Mouse (Mus musculus) ES-Bruce4 (cell line): ENCODE measurements around the gene Gtf2e1. TPM values are rescaled to one million over a fixed set of nuclear protein-coding genes. Genes with fewer than 3 reads are reported as not detected.

Source experiments
- H3K27ac ChIP-seq: 2 replicates; pipeline ENCODE4 v1.5.1; 2012; ENCODE audit warnings: low read length, inconsistent platforms; ENCODE audit not compliant: insufficient read depth
- H3K27me3 ChIP-seq: 2 replicates; pipeline ENCODE4 v1.6.1; 2012; ENCODE audit warnings: mild to moderate bottlenecking, low read length, inconsistent platforms; ENCODE audit not compliant: control insufficient read depth, poor library complexity, insufficient read depth, severe bottlenecking
- H3K36me3 ChIP-seq: 2 replicates; pipeline ENCODE4 v1.6.1; 2012; ENCODE audit warnings: inconsistent platforms, mild to moderate bottlenecking, low read length, moderate library complexity; ENCODE audit not compliant: control insufficient read depth, poor library complexity, insufficient read depth, severe bottlenecking
- H3K4me1 ChIP-seq: one replicate; pipeline ENCODE4 v1.8.1; 2011; ENCODE audit warnings: low read length; ENCODE audit not compliant: control insufficient read depth, insufficient read depth
- H3K4me3 ChIP-seq: 2 replicates; pipeline ENCODE4 v1.5.1; 2011; ENCODE audit warnings: low read depth, mild to moderate bottlenecking, low read length
- H3K9ac ChIP-seq: 2 replicates; pipeline ENCODE4 v1.6.1; 2012; ENCODE audit warnings: low read depth, mild to moderate bottlenecking, inconsistent platforms; ENCODE audit not compliant: poor library complexity, severe bottlenecking
- H3K9me3 ChIP-seq: replicated peaks from 2 replicates; pipeline ENCODE4 v1.6.1; 2012; ENCODE audit warnings: mild to moderate bottlenecking, low read length, inconsistent platforms; ENCODE audit not compliant: control insufficient read depth, poor library complexity, insufficient read depth, severe bottlenecking
- CTCF ChIP-seq: IDR thresholded peaks from one replicate; pipeline ENCODE4 v1.8.1; 2011; ENCODE audit warnings: low read depth, low read length
- EP300 ChIP-seq: IDR thresholded peaks from 2 replicates; pipeline ENCODE4 v1.6.1; 2011; ENCODE audit warnings: low read depth, low read length; ENCODE audit not compliant: insufficient read depth
- POLR2A ChIP-seq: IDR thresholded peaks from one replicate; pipeline ENCODE4 v1.8.1; 2011; ENCODE audit warnings: low read length; ENCODE audit not compliant: insufficient read depth
- polyA plus RNA-seq: library from polyadenylated mRNA; stranded (reverse); fragments of >200 nt; gene quantifications from 2 replicates; pipeline ENCODE4 v1.2.4, GENCODE M21; 2011; ENCODE audit warnings: low read depth; ENCODE audit not compliant: missing spikeins, insufficient read depth, insufficient read length

The Gtf2e1 gene
- polyA plus RNA-seq, 1 experiment: 68.9 TPM

DNA sequence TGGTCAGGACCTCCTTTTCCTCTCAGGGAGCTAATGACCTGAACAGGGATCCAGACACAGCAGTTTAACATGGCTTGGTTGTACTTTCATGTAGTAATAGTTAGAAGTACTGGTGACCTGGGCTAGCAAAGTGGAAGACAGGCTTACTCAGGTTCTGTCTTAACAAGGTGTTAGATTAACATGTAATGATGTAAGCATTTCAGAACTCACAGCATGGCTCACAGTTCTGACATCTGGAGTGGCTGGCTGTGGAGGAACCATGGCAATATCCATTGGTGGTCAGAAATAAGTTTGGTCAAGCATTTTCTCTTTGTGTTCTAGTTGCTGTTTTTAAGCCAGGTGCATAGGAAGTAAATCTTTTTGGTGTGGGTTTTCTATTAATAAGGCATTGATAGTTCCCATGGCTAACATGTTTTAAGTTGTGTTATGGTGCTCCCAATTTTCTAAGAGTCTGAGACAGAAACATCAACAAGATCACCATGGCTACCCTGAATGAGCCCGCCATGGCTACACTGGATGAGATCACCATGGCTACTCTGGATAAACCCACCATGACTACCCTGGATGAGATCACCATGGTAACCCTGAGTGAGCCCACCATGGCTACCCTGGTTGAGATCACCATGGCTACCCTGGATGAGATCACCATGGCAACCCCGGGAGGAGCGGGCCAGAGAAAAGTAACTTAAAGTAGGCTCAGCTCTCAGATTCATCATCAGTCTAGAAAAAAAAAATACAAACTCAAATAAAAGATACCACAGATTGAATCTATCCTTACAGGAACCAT lies 52.6 kb downstream of the Gtf2e1 start:
- no peaks in the 10 kb centered on the region for H3K4me1 ChIP-seq
- H3K36me3 ChIP-seq: no peaks in the 10 kb centered on the region
- H3K4me3 ChIP-seq: no peak overlapping the region
- no peak overlapping the region for H3K9ac ChIP-seq
- no peaks in the 10 kb centered on the region for H3K27me3 ChIP-seq
- no peak overlapping the region for H3K27ac ChIP-seq
- no peak for TF ChIP-seq EP300
- TF ChIP-seq POLR2A: no peak
- TF ChIP-seq CTCF: no peak
- H3K9me3 ChIP-seq: no peaks in the 10 kb centered on the region

GRCm38 (mm10) chr16:37478311-37479291 lies 61.0 kb downstream of the Gtf2e1 start:
- no peak overlapping the region for H3K4me3 ChIP-seq
- no peaks in the 10 kb centered on the region for H3K27me3 ChIP-seq
- no peaks in the 10 kb centered on the region for H3K36me3 ChIP-seq
- peaks cover 7% of the 10 kb centered on the region for H3K9me3 ChIP-seq
- no peaks in the 10 kb centered on the region for H3K4me1 ChIP-seq
- no peak overlapping the region for H3K27ac ChIP-seq
- TF ChIP-seq EP300 (no peak), POLR2A (no peak), CTCF (no peak)
- no peak overlapping the region for H3K9ac ChIP-seq

- Histone ChIP-seq H3K4me3 (no peak overlapping the region), H3K36me3 (no peaks in the 10 kb centered on the region)
These were observed 66.8 kb downstream of the Gtf2e1 start for GRCm38 (mm10) chr16:37472620-37473312.

DNA sequence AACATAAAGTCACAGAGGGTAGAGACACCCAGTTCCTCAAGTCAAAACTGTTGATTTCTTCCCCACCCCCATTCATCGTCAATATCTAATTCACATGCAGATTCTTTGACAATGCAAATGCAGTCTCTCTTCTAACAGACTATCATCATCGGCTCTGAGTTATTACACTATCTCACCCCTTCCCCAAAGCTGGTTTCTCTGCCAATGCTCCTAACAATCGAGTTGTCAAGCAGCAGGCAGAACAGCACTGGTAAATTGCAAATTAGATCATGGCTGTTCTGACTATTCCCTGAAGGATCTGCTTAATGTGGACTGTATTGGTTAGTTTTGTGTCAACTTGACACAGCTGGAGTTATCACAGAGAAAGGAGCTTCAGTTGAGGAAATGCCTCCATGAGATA lies 70.0 kb downstream of the Gtf2e1 start:
- no peaks in the 10 kb centered on the region for H3K9me3 ChIP-seq

More at GRCm38 (mm10) chr16:37472620-37473312, 66.8 kb downstream of the Gtf2e1 start:
- Histone ChIP-seq H3K4me1 (no peaks in the 10 kb centered on the region), H3K27ac (no peak overlapping the region), H3K9ac (no peak overlapping the region), H3K9me3 (peaks cover 7% of the 10 kb centered on the region), H3K27me3 (no peaks in the 10 kb centered on the region)
- TF ChIP-seq POLR2A: no peak
- no peak for TF ChIP-seq EP300
- TF ChIP-seq CTCF: no peak

DNA sequence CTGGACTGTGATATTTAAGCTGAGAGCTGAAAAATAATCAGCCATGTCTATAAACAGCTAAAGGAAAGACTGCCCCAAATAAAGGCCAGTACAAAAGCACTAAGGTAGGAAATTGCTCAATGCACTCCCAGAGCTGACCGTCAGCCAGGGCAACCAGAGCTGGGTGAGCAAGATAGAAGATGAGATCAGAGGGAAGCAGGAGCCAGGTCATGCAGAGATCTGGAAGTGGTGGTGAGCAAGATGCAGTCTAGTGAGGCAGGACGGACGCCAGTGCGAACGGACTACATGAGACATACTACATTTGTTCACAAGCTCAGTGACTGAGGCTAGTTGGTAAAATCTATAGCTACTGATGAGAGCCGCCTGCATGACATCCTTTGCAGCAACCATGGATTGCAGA lies 75.6 kb downstream of the Gtf2e1 start:
- Histone ChIP-seq H3K4me1 (no peaks in the 10 kb centered on the region), H3K4me3 (no peak overlapping the region), H3K9ac (no peak overlapping the region), H3K27me3 (no peaks in the 10 kb centered on the region), H3K9me3 (no peaks in the 10 kb centered on the region), H3K36me3 (no peaks in the 10 kb centered on the region), H3K27ac (no peak overlapping the region)
- TF ChIP-seq CTCF (no peak), EP300 (no peak), POLR2A (no peak)

More for the DNA sequence above, 70.0 kb downstream of the Gtf2e1 start:
- Histone ChIP-seq H3K27ac (no peak overlapping the region), H3K9ac (no peak overlapping the region), H3K27me3 (no peaks in the 10 kb centered on the region), H3K36me3 (no peaks in the 10 kb centered on the region), H3K4me1 (no peaks in the 10 kb centered on the region), H3K4me3 (no peak overlapping the region)
- TF ChIP-seq POLR2A: no peak
- no peak for TF ChIP-seq EP300
- TF ChIP-seq CTCF: no peak
